Mouse (Mus musculus) megakaryocyte, embryonic 14.5 days (primary cell): Measurements from ENCODE around the gene Tecta.

ENCODE experiments used
- FLI1 ChIP-seq: IDR thresholded peaks from 2 replicates; pipeline ENCODE4 v1.6.1; 2012; ENCODE audit warnings: low read length, inconsistent platforms, mixed read lengths
- GATA1 ChIP-seq: IDR thresholded peaks from 3 replicates; pipeline ENCODE4 v1.6.1; 2012; ENCODE audit warnings: mixed read lengths, low read length, inconsistent platforms, borderline replicate concordance

GRCm38 (mm10) chr9:42387038-42387437 is 12.7 kb downstream of the Tecta start:
- TF ChIP-seq GATA1 (no peak), FLI1 (no peak)
